Mouse (Mus musculus): ENCODE data around the gene Gpatch2.

Gene Gpatch2

GRCm38 (mm10) chr1:187369049-187369448, 153.7 kb downstream of the Gpatch2 start:
- no peak for DNase-seq (ENCODE audit: low spot score in 2 of 2)

GRCm38 (mm10) chr1:187373506-187373905, 158.2 kb downstream of the Gpatch2 start:
- DNase-seq (ENCODE audit: low spot score in 2 of 2): no peak

- DNase-seq (ENCODE audit: low spot score in 2 of 2): no peak
Observed at GRCm38 (mm10) chr1:187374418-187374817, 159.1 kb downstream of the Gpatch2 start.

- DNase-seq (ENCODE audit: low spot score in 2 of 2): no peak
Observed at GRCm38 (mm10) chr1:187376946-187377671, 161.8 kb downstream of the Gpatch2 start.

- no peak for DNase-seq (ENCODE audit: low spot score in 2 of 2)
Observed at GRCm38 (mm10) chr1:187377865-187378524, 162.7 kb downstream of the Gpatch2 start.

GRCm38 (mm10) chr1:187389476-187389875, 174.2 kb downstream of the Gpatch2 start:
- no peak for DNase-seq (ENCODE audit: low spot score in 2 of 2)

- no peak for DNase-seq (ENCODE audit: low spot score in 2 of 2)
Observed at GRCm38 (mm10) chr1:187400834-187401233, 185.5 kb downstream of the Gpatch2 start.

Data from urinary bladder, postnatal 4 days (tissue).